Mouse (Mus musculus) neural tube, embryonic 13.5 days (tissue): ENCODE measurements at regions not wholly inside any gene's neighbourhood (a gene's known extent, or its start where the extent isn't known, plus 50 kb on each side); places are given as distances from the start of the nearest gene placed in this dataset.

Experiments used
- ATAC-seq: fragments of 200-750 bp; cut with Nextera tagmentation; 2 replicates; pipeline ENCODE4 v1.8.0; 2017; ENCODE audit warnings: low read depth, mild to moderate bottlenecking, moderate TSS enrichment, moderate library complexity
- H3K27ac ChIP-seq: fragments of 300-500 bp; sonication (generic); replicated peaks from 2 replicates; pipeline ENCODE4 v1.5.1; 2015; ENCODE audit warnings: moderate library complexity, mild to moderate bottlenecking, inconsistent platforms
- H3K27me3 ChIP-seq: fragments of 300-500 bp; sonication (generic); 2 replicates; pipeline ENCODE4 v1.6.1; 2015; ENCODE audit warnings: mild to moderate bottlenecking, inconsistent platforms
- H3K36me3 ChIP-seq: fragments of 300-500 bp; sonication (generic); 2 replicates; pipeline ENCODE4 v1.6.1; 2015; ENCODE audit warnings: mild to moderate bottlenecking, inconsistent platforms
- H3K4me1 ChIP-seq: fragments of 300-500 bp; sonication (generic); replicated peaks from 2 replicates; pipeline ENCODE4 v1.6.1; 2015; ENCODE audit warnings: inconsistent platforms
- H3K4me2 ChIP-seq: fragments of 300-500 bp; sonication (generic); 2 replicates; pipeline ENCODE4 v1.6.1; 2015; ENCODE audit warnings: inconsistent platforms, mild to moderate bottlenecking, moderate library complexity
- H3K4me3 ChIP-seq: fragments of 300-500 bp; sonication (generic); 2 replicates; pipeline ENCODE4 v1.5.1; 2015; ENCODE audit warnings: mild to moderate bottlenecking, inconsistent platforms
- H3K9ac ChIP-seq: fragments of 300-500 bp; sonication (generic); 2 replicates; pipeline ENCODE4 v1.6.1; 2015; ENCODE audit warnings: moderate library complexity, mild to moderate bottlenecking, inconsistent platforms
- H3K9me3 ChIP-seq: fragments of 300-500 bp; sonication (generic); 2 replicates; pipeline ENCODE4 v1.6.1; 2016; ENCODE audit warnings: inconsistent platforms
- WGBS: fragments of 180-500 bp; shearing (Covaris S2); methylation state at CpG from one replicate; pipeline ENCODE4 v1.1.7; 2015; 5-methylcytosine and 5-hydroxymethylcytosine counted together

- H3K4me3 ChIP-seq, result no peak overlapping the region
- WGBS, result 44% methylated on average over 2 of the region's 2 CpGs
- H3K4me1 ChIP-seq, result no peaks in the 10 kb centered on the region
- ATAC-seq, result no peak
- H3K9me3 ChIP-seq, result peaks cover 31% of the 10 kb centered on the region; the same call in 1 of the 2 replicates
- no peaks in the 10 kb centered on the region for H3K36me3 ChIP-seq
- H3K4me2 ChIP-seq, result no peak overlapping the region
- H3K27me3 ChIP-seq, result no peaks in the 10 kb centered on the region
- H3K27ac ChIP-seq, result no peak overlapping the region
- H3K9ac ChIP-seq, result no peak overlapping the region
These were observed 142.6 kb downstream of the Vmn2r96 start for GRCm38 (mm10) chr17:18715501-18715900.

DNA sequence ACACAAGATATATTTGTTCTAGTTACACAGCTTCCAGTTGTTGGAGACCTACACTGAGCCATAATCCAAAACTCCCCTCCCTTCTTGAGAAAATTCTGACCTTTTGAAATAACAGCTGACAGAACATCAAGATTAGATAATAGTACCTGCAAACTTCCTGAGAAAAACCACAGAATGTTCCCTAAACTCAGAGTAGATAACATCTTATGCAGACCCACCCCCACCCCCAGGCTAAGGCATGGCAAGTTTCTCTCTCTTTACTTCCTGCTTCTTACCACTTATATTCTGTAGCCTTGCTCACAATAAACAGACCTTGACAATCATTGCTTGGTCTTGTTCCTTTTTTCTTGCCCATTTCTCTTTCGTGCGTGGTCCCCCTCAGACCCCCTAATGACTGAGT lies 145.3 kb downstream of the Vmn2r96 start:
- Histone ChIP-seq H3K27ac (no peak overlapping the region), H3K27me3 (no peaks in the 10 kb centered on the region), H3K9me3 (peaks cover 52% of the 10 kb centered on the region), H3K4me1 (no peaks in the 10 kb centered on the region), H3K4me2 (no peak overlapping the region), H3K4me3 (no peak overlapping the region), H3K9ac (no peak overlapping the region), H3K36me3 (no peaks in the 10 kb centered on the region)
- no peak for ATAC-seq
- 85% methylated on average over 2 of the region's 2 CpGs for WGBS

DNA sequence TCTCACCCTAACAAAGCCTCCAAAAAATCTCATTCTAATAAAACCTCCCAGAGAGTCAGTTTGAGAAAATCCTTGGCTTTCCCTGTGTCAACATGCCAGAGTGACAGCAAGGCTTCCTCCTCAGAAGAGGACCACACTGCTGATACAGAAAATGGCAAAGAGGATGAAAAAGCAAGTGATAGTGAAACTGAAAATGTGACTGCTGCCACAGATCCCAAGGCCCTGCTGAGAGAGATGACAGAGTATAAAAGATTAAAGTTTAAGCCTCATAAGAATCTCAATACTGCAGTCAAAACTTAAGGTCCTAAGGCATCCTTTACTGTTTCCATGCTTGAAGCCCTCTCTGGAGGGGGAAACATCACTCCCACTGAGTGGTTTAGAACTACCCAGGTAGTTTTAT lies 146.8 kb downstream of the Vmn2r96 start:
- H3K4me3 ChIP-seq, result no peak overlapping the region
- no peak overlapping the region for H3K27ac ChIP-seq
- H3K4me2 ChIP-seq, result no peak overlapping the region
- H3K9me3 ChIP-seq, result peaks cover 46% of the 10 kb centered on the region
- no peak for ATAC-seq
- no peak overlapping the region for H3K9ac ChIP-seq
- no peaks in the 10 kb centered on the region for H3K27me3 ChIP-seq
- H3K36me3 ChIP-seq, result no peaks in the 10 kb centered on the region
- no peaks in the 10 kb centered on the region for H3K4me1 ChIP-seq
